Mouse (Mus musculus) limb, embryonic 11.5 days (tissue): ENCODE measurements around the gene Ptprk. TPM values are rescaled to one million over a fixed set of nuclear protein-coding genes. Genes with fewer than 3 reads are reported as not detected.
A peak's percentile ranks its signal among the peaks of the same experiment; 100 is the strongest.

ENCODE experiments used
- ATAC-seq: fragments of 200-750 bp; cut with Nextera tagmentation; 2 replicates; pipeline ENCODE4 v1.8.0; 2017; ENCODE audit warnings: low read depth; ENCODE audit not compliant: insufficient number of reproducible peaks, low FRiP score, low TSS enrichment
- DNase-seq: peaks from one replicate; pipeline ENCODE4 v3.0.0-alpha.2; 2015; ENCODE audit warnings: low spot score
- H3K27ac ChIP-seq: fragments of 300-500 bp; sonication (generic); replicated peaks from 2 replicates; pipeline ENCODE4 v1.5.1; 2014; ENCODE audit warnings: low read depth, mild to moderate bottlenecking, low read length
- H3K27me3 ChIP-seq: fragments of 300-500 bp; sonication (generic); 2 replicates; pipeline ENCODE4 v1.6.1; 2014; ENCODE audit warnings: mild to moderate bottlenecking, low read length, mixed read lengths; ENCODE audit not compliant: control insufficient read depth, insufficient read depth
- H3K36me3 ChIP-seq: fragments of 300-500 bp; sonication (generic); 2 replicates; pipeline ENCODE4 v1.6.1; 2014; ENCODE audit warnings: mild to moderate bottlenecking, low read length, moderate library complexity, mixed read lengths; ENCODE audit not compliant: control insufficient read depth, insufficient read depth
- H3K4me1 ChIP-seq: fragments of 300-500 bp; sonication (generic); 2 replicates; pipeline ENCODE4 v1.6.1; 2014; ENCODE audit warnings: low read length, mixed read lengths; ENCODE audit not compliant: control insufficient read depth, insufficient read depth
- H3K4me2 ChIP-seq: fragments of 300-500 bp; sonication (generic); 2 replicates; pipeline ENCODE4 v1.6.1; 2014; ENCODE audit warnings: low read depth, mild to moderate bottlenecking, moderate library complexity; ENCODE audit not compliant: severe bottlenecking
- H3K4me3 ChIP-seq: fragments of 300-500 bp; sonication (generic); 2 replicates; pipeline ENCODE4 v1.5.1; 2014; ENCODE audit warnings: low read depth, low read length
- H3K9ac ChIP-seq: fragments of 300-500 bp; sonication (generic); 2 replicates; pipeline ENCODE4 v1.6.1; 2014; ENCODE audit warnings: mild to moderate bottlenecking, low read length
- H3K9me3 ChIP-seq: fragments of 300-500 bp; sonication (generic); 2 replicates; pipeline ENCODE4 v1.6.1; 2016; ENCODE audit warnings: low read length; ENCODE audit not compliant: control insufficient read depth
- WGBS: fragments of 180-500 bp; shearing (Covaris S2); extraction: QIAGEN DNeasy Blood & Tissue Kit; methylation state at CpG from one replicate; pipeline ENCODE4 v1.1.7; 2014; 5-methylcytosine and 5-hydroxymethylcytosine counted together
- polyA plus RNA-seq: library from polyadenylated mRNA; unstranded; fragments of >200 nt; fragmentation: Nextera tagmentation; extraction: Ambion mirVana; gene quantifications from 2 replicates; pipeline ENCODE4 v1.2.1, GENCODE M21; 2014

Ptprk gene
- polyA plus RNA-seq, 1 experiment from 2014 or later, result 38.4 TPM

- H3K36me3 ChIP-seq, result no peaks in the 10 kb centered on the region
- ATAC-seq (no peak), DNase-seq (no peak)
- no peak overlapping the region for H3K4me3 ChIP-seq
- H3K9ac ChIP-seq, result no peak overlapping the region
- H3K9me3 ChIP-seq, result no peaks in the 10 kb centered on the region
- H3K27me3 ChIP-seq, result no peaks in the 10 kb centered on the region
- H3K27ac ChIP-seq, result no peak overlapping the region
- no peaks in the 10 kb centered on the region for H3K4me1 ChIP-seq
- 63% methylated on average over 4 of the region's 4 CpGs for WGBS
- no peak overlapping the region for H3K4me2 ChIP-seq
These were observed 224.6 kb downstream of the Ptprk start for GRCm38 (mm10) chr10:28299207-28299606.

GRCm38 (mm10) chr10:28303856-28304255, 229.2 kb downstream of the Ptprk start:
- H3K4me3 ChIP-seq, result no peak overlapping the region
- H3K4me2 ChIP-seq, result no peak overlapping the region
- ATAC-seq (no peak), DNase-seq (no peak)
- H3K27me3 ChIP-seq, result no peaks in the 10 kb centered on the region
- H3K36me3 ChIP-seq, result no peaks in the 10 kb centered on the region
- H3K9ac ChIP-seq, result no peak overlapping the region
- no peaks in the 10 kb centered on the region for H3K4me1 ChIP-seq
- H3K9me3 ChIP-seq, result no peaks in the 10 kb centered on the region
- H3K27ac ChIP-seq, result no peak overlapping the region

GRCm38 (mm10) chr10:28304292-28304875, 229.8 kb downstream of the Ptprk start:
- H3K27me3 ChIP-seq, result no peaks in the 10 kb centered on the region
- 60% methylated on average over 4 of the region's 4 CpGs for WGBS
- H3K36me3 ChIP-seq, result no peaks in the 10 kb centered on the region
- no peaks in the 10 kb centered on the region for H3K4me1 ChIP-seq
- no peak overlapping the region for H3K4me2 ChIP-seq
- DNase-seq (no peak), ATAC-seq (no peak)
- H3K9ac ChIP-seq, result no peak overlapping the region
- no peaks in the 10 kb centered on the region for H3K9me3 ChIP-seq
- H3K4me3 ChIP-seq, result no peak overlapping the region
- H3K27ac ChIP-seq, result no peak overlapping the region

GRCm38 (mm10) chr10:28306451-28307086, 231.9 kb downstream of the Ptprk start:
- H3K27me3 ChIP-seq, result no peaks in the 10 kb centered on the region
- no peak overlapping the region for H3K4me3 ChIP-seq
- H3K27ac ChIP-seq, result no peak overlapping the region
- 55% methylated on average over 6 of the region's 6 CpGs for WGBS
- no peaks in the 10 kb centered on the region for H3K4me1 ChIP-seq
- DNase-seq (no peak), ATAC-seq (no peak)
- no peaks in the 10 kb centered on the region for H3K9me3 ChIP-seq
- H3K4me2 ChIP-seq, result no peak overlapping the region
- H3K36me3 ChIP-seq, result no peaks in the 10 kb centered on the region
- H3K9ac ChIP-seq, result no peak overlapping the region

GRCm38 (mm10) chr10:28311369-28311768, 236.7 kb downstream of the Ptprk start:
- H3K27me3 ChIP-seq, result no peaks in the 10 kb centered on the region
- no peak for ATAC-seq
- no peaks in the 10 kb centered on the region for H3K9me3 ChIP-seq
- WGBS, result 6% methylated on average over 1 of the region's 1 CpGs
- no peaks in the 10 kb centered on the region for H3K4me1 ChIP-seq
- H3K4me2 ChIP-seq, result no peak overlapping the region
- H3K27ac ChIP-seq, result no peak overlapping the region
- H3K36me3 ChIP-seq, result no peaks in the 10 kb centered on the region
- DNase-seq, result peak; percentile 30
- no peak overlapping the region for H3K9ac ChIP-seq
- H3K4me3 ChIP-seq, result no peak overlapping the region

GRCm38 (mm10) chr10:28322995-28323394, 248.4 kb downstream of the Ptprk start:
- DNase-seq, result no peak
- no peaks in the 10 kb centered on the region for H3K4me1 ChIP-seq
- H3K36me3 ChIP-seq, result no peaks in the 10 kb centered on the region
- no peaks in the 10 kb centered on the region for H3K27me3 ChIP-seq
- ATAC-seq, result no peak
- 94% methylated on average over 2 of the region's 2 CpGs for WGBS
- H3K27ac ChIP-seq, result no peak overlapping the region
- no peak overlapping the region for H3K9ac ChIP-seq
- H3K4me2 ChIP-seq, result no peak overlapping the region
- no peak overlapping the region for H3K4me3 ChIP-seq
- H3K9me3 ChIP-seq, result no peaks in the 10 kb centered on the region

GRCm38 (mm10) chr10:28335232-28335631, 260.6 kb downstream of the Ptprk start:
- 92% methylated on average over 5 of the region's 5 CpGs for WGBS
- Histone ChIP-seq H3K27ac (no peak overlapping the region), H3K4me3 (no peak overlapping the region), H3K9me3 (no peaks in the 10 kb centered on the region), H3K4me2 (no peak overlapping the region), H3K9ac (no peak overlapping the region), H3K36me3 (no peaks in the 10 kb centered on the region), H3K27me3 (no peaks in the 10 kb centered on the region), H3K4me1 (no peaks in the 10 kb centered on the region)
- ATAC-seq, result no peak
- no peak for DNase-seq

GRCm38 (mm10) chr10:28338536-28338935, 263.9 kb downstream of the Ptprk start:
- Histone ChIP-seq H3K4me3 (no peak overlapping the region), H3K4me2 (no peak overlapping the region), H3K9me3 (no peaks in the 10 kb centered on the region), H3K27me3 (no peaks in the 10 kb centered on the region), H3K27ac (no peak overlapping the region), H3K36me3 (no peaks in the 10 kb centered on the region), H3K9ac (no peak overlapping the region), H3K4me1 (no peaks in the 10 kb centered on the region)
- DNase-seq (no peak), ATAC-seq (no peak)
- WGBS, result 59% methylated on average over 5 of the region's 5 CpGs

- ATAC-seq (no peak), DNase-seq (no peak)
- no peak overlapping the region for H3K9ac ChIP-seq
- no peaks in the 10 kb centered on the region for H3K9me3 ChIP-seq
- no peak overlapping the region for H3K4me3 ChIP-seq
- no peaks in the 10 kb centered on the region for H3K36me3 ChIP-seq
- H3K4me1 ChIP-seq, result no peaks in the 10 kb centered on the region
- H3K27me3 ChIP-seq, result no peaks in the 10 kb centered on the region
- no peak overlapping the region for H3K4me2 ChIP-seq
- H3K27ac ChIP-seq, result no peak overlapping the region
- 89% methylated on average over 8 of the region's 8 CpGs for WGBS
These were observed 270.6 kb downstream of the Ptprk start for GRCm38 (mm10) chr10:28345196-28345681.
